Comparison of ENCODE assay signal across 9 mouse cellular contexts in the genomic region with DNA sequence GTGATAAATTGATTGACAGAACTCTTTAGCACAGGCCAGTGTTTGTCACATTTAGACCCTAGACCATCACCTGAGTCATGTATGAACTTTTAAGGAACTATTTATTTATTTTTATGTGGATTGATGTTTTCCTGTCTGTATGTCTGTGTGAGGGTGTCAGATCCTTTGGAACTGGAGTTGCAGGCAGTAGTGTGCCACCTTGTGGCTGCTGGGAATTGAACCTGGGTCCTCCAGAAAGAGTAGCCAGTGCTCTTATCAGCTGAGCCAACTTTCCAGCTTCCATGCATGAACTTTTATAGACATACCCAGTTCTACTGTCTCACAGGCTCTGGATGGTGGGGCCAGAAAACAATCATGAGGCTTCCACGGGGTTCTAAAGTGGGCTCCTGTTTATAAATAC.
DNase-seq lines count a peak whose midpoint lies in the region.
"Had no signal": no experiment of that assay in that cellular context is flagged by ENCODE, and none has a peak within 500 bp of the region (broad histone marks: within the 10 kb centered on the region; RNA-seq: fewer than 3 reads in every experiment).

No protein-coding gene starts in this region.

- DNase-seq in adrenal gland, postnatal 14 days: peak; percentile 36
- no peak for DNase-seq in adrenal gland, adult 18-20 months (ENCODE audit: low spot score in 2 of 2)
- peak; percentile 28 for DNase-seq in kidney, postnatal 14 days
- no peak for DNase-seq in kidney, adult 11 months
- DNase-seq in 3T3-L1 (ENCODE audit: low read depth, low spot score) (peak; percentile 41), ZHBTc4 (ENCODE audit: low read depth, low spot score) (peak; percentile 16)
- no peak for DNase-seq in frontal cortex, postnatal 14 days (ENCODE audit: low spot score in 2 of 2)
- DNase-seq in testis, postnatal 10 days (ENCODE audit: low spot score): no peak
- DNase-seq: thymus, postnatal 36 days had no signal

Comparison
In these comparisons a context has a peak if more than half of its experiments do, and no peak if none do; other contexts are left out.
1. DNase-seq: peak in adrenal gland, postnatal 14 days (single experiment), kidney, postnatal 14 days (single experiment), 3T3-L1 (single experiment) and ZHBTc4 (single experiment); none in adrenal gland, adult 18-20 months (0 of 2), kidney, adult 11 months (single experiment), frontal cortex, postnatal 14 days (0 of 2) and testis, postnatal 10 days (single experiment).